Mouse (Mus musculus) cerebellum, adult 2 months (tissue): ENCODE results near the gene Spata13. TPM values are rescaled to one million over a fixed set of nuclear protein-coding genes. Genes with fewer than 3 reads are reported as not detected.

Experiments
- DNase-seq, 2 experiments: peaks; one replicate each; pipeline ENCODE4 v3.0.0; 2021
- H3K27ac ChIP-seq: fragments of 200-500 bp; 2 replicates; pipeline ENCODE4 v1.5.1; 2012; ENCODE audit warnings: low read length, control low read depth, inconsistent platforms; ENCODE audit not compliant: insufficient read depth
- H3K27me3 ChIP-seq: fragments of 200-500 bp; 2 replicates; pipeline ENCODE4 v1.6.1; 2012; ENCODE audit warnings: inconsistent platforms, mild to moderate bottlenecking, low read length, moderate library complexity; ENCODE audit not compliant: control insufficient read depth, insufficient read depth
- H3K4me1 ChIP-seq: fragments of 200-500 bp; 2 replicates; pipeline ENCODE4 v1.6.1; 2011; ENCODE audit warnings: low read length; ENCODE audit not compliant: control insufficient read depth, insufficient read depth
- H3K4me3 ChIP-seq: fragments of 200-500 bp; replicated peaks from 2 replicates; pipeline ENCODE3; 2011; ENCODE audit warnings: mild to moderate bottlenecking, low read depth, low read length, control low read depth; ENCODE audit not compliant: insufficient read depth
- CTCF ChIP-seq: fragments of 200-500 bp; IDR thresholded peaks from 2 replicates; pipeline ENCODE4 v1.5.1; 2011; ENCODE audit warnings: low read depth, mild to moderate bottlenecking, control low read depth, low read length, moderate library complexity, borderline replicate concordance; ENCODE audit not compliant: insufficient read depth
- POLR2A ChIP-seq: fragments of 200-500 bp; IDR thresholded peaks from 2 replicates; pipeline ENCODE4 v1.6.1; 2011; ENCODE audit warnings: low read length, control low read depth, borderline replicate concordance; ENCODE audit not compliant: insufficient read depth
- whole genome bisulfite sequencing: fragments of 180-500 bp; shearing (Covaris S2); methylation state at CpG from one replicate; pipeline ENCODE4 v1.1.7; 2018; 5-methylcytosine and 5-hydroxymethylcytosine counted together
- polyA plus RNA-seq: library from polyadenylated mRNA; depleted of rRNA; stranded (reverse); fragments of >200 nt; gene quantifications from 2 replicates; pipeline ENCODE4 v1.2.3, GENCODE M21; 2012

The Spata13 gene
- polyA plus RNA-seq, 1 experiment: 5.7 TPM

DNA sequence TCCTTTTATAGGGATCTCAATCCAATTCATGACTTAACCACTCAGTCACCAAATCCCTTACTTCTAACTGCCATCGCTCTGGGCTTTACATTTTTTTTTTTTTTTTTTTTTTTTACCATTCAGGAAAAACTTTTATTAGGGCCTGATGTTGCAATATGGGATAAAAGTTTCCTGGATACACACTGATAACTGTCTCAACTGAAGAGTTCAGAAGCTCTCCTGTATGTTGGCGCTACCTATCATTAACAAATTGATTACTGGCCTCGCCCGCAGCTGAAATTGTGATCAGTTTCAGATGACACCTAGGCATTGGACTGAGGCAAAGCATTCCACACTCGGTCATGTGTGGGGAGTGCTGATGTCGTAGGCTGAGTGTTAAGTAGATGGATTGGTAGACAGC is 7.3 kb downstream of the Spata13 start:
- TF ChIP-seq CTCF (no peak), POLR2A (no peak)
- no peak overlapping the region for H3K4me3 ChIP-seq
- no peaks in the 10 kb centered on the region; the same call in 1 of the 2 replicates for H3K4me1 ChIP-seq
- no peak overlapping the region for H3K27ac ChIP-seq
- WGBS: 93% methylated on average over 6 of the region's 6 CpGs
- no peak for DNase-seq
- no peaks in the 10 kb centered on the region; the same call in 1 of the 2 replicates for H3K27me3 ChIP-seq

DNA sequence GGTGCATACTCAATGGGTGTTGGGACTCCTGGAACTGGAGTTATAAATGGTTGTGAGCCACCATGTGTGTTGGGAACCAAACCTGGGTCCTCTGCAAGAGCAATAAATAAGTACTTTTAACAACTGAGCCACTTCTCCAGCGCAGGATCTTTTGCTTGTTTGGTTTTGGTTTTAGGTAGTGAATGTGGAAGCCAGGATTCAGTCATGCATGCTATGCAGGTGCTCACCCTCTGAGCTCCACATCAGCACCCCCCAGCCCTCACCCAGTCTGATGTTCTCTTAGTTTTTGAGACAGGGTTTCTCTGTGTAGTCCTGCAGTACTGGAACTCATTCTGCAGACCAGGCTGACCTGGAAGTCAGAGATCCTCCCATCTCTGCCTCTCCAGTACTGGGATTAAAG is 8.3 kb downstream of the Spata13 start:
- H3K27ac ChIP-seq: no peak overlapping the region
- no peaks in the 10 kb centered on the region; the same call in 1 of the 2 replicates for H3K4me1 ChIP-seq
- TF ChIP-seq CTCF (no peak), POLR2A (no peak)
- WGBS: 93% methylated on average over 1 of the region's 1 CpGs
- H3K27me3 ChIP-seq: no peaks in the 10 kb centered on the region; the same call in 1 of the 2 replicates
- no peak for DNase-seq
- no peak overlapping the region for H3K4me3 ChIP-seq

DNA sequence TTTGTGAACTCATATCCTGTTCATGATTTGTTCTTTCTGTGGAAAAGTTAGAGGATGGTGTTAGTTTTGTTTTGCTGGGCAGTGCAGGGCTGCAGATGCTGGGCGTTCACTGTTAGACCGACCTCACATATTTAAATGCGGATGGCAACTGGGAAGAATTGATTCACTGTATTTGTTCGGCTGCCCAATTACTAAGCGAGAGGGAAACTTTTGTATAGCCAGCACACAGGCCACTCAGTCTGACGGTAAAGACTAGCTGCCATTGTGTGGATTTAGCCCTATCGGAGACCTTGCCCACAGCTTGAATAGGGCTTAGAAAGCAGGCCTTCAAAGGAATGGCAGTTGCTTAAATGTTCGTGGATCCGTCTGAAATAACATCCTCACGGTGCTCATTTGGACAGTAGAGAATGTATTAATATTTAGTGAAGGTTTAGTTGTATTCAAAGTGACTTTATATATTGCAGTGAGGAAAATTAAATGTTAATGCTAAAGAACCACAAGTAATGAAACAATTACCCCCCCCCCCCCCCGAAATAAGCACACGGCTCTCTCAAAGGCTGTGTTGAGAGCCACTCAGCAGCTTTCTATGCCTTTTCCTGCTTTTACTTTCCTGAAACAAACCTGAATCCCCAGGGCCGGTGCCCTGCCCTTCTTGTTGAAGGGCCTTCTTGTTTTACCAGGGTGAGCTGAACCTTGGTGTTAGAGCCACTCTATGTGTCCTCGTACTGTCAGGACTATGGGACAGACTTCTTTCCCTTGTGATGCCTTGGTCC is 9.5 kb downstream of the Spata13 start:
- Histone ChIP-seq H3K27me3 (no peaks in the 10 kb centered on the region; the same call in 1 of the 2 replicates), H3K4me3 (no peak overlapping the region), H3K27ac (no peak overlapping the region), H3K4me1 (no peaks in the 10 kb centered on the region; the same call in 1 of the 2 replicates)
- 74% methylated on average over 14 of the region's 14 CpGs for WGBS
- no peak for DNase-seq
- TF ChIP-seq CTCF: no peak
- no peak for TF ChIP-seq POLR2A

DNA sequence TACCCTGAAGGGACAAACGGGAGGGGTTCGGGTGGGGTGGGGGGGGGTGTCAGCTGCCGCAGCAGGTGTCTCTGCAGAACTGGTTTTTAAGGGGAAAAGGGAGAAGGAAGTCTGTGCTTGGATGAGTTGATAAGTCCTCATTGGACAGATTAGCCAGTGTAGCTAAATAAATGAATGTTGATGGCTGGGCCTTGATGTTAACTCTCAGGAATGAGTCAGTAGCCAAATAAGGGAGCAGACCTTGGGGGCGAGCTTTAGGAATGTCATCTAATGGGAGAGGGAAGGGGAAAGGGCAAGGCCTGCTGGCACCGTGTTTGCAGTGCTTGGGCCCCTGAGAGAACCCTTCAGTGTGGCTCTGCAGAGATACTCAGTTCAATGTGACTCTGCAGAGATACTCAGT is 12.6 kb downstream of the Spata13 start:
- TF ChIP-seq CTCF: no peak
- no peaks in the 10 kb centered on the region; the same call in 1 of the 2 replicates for H3K4me1 ChIP-seq
- no peak for DNase-seq
- H3K4me3 ChIP-seq: no peak overlapping the region
- H3K27me3 ChIP-seq: no peaks in the 10 kb centered on the region; the same call in 1 of the 2 replicates
- H3K27ac ChIP-seq: no peak overlapping the region
- 50% methylated on average over 5 of the region's 5 CpGs for WGBS

DNA sequence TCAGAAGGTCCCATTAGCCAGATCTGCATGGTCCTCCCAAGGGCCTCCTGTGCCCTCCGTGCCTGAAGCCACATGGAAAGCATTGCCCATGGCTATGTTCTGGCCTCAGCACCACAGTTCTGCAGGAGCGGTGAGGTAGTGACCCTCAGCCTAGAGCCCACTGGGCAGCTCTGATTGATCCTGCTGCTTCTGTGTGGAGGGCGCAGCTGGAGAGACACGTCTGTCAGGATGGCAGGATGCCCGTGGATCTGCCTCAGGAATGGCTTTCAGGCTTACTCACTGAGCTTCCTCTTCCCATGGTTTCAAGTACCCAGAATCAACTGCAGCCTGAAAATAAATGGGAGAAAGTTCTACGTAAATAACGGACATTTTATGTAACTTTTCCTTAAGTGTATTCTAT is 14.1 kb downstream of the Spata13 start:
- no peaks in the 10 kb centered on the region; the same call in 1 of the 2 replicates for H3K4me1 ChIP-seq
- no peak overlapping the region for H3K27ac ChIP-seq
- no peak overlapping the region for H3K4me3 ChIP-seq
- no peak for DNase-seq
- H3K27me3 ChIP-seq: no peaks in the 10 kb centered on the region
- TF ChIP-seq POLR2A (no peak), CTCF (no peak)
- 52% methylated on average over 7 of the region's 7 CpGs for WGBS

DNA sequence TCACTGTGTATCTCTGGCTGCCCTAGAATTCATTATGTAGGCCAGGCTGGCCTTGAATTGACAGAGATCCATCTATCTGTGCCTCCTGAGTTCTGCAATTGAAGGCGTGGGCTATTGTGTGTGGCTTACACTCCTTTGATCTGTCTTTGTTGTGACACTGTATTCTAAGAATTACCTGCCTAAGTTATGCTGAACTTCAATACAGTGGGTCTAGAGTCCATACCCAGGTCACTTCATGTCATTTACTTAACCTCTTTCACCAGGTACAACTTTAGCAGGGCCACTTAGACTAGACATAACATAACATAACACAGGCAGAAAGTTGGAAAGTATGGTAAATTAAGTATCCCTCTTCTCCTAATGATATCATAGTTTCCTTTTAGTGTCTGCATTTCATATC is 15.2 kb downstream of the Spata13 start:
- 92% methylated on average over 1 of the region's 1 CpGs for WGBS
- Histone ChIP-seq H3K4me1 (no peaks in the 10 kb centered on the region; the same call in 1 of the 2 replicates), H3K4me3 (no peak overlapping the region), H3K27me3 (no peaks in the 10 kb centered on the region), H3K27ac (no peak overlapping the region)
- TF ChIP-seq POLR2A (no peak), CTCF (no peak)
- DNase-seq: no peak

DNA sequence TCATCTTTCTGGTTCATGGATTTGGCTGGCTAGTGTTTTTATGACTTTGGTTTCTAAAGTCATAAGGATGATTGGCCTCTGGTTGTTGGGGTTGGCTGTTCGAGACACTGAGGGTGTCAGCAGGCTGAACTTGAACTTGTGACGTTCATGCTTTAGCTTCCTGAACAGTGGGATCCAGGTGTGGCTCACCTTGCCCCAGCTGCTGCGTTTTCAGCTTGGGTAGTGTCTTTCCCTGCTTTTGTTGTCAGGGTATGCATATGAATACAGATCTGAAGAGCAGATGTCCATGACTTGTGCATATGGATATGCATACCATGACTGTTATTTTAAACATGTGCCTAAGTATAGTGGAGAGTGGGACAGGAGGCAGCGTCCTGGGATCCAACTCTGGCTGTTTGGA is 19.4 kb downstream of the Spata13 start:
- Histone ChIP-seq H3K4me3 (no peak overlapping the region), H3K27ac (no peak overlapping the region), H3K27me3 (no peaks in the 10 kb centered on the region), H3K4me1 (peaks cover 5% of the 10 kb centered on the region)
- no peak for TF ChIP-seq CTCF
- no peak for TF ChIP-seq POLR2A
- WGBS: 84% methylated on average over 4 of the region's 4 CpGs
- DNase-seq: no peak

DNA sequence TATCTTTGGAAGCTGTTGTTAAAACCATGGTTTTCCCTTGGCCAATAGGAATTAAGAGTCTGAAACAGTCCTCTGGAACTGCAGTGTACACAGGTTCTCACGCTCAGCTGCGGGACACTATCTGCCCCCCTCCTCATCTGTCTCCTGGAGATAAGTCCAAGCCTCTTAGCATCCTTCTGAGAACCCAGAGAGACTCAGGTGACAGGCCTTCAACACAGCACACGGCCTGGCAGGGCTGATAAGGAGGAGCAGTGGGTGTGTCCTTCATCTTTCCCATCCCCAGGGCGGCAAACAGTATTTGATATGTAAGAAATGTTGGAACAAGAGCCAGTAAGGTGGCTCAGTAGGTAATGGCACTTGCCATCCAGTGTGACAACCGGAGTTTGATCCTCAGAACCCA is 20.2 kb downstream of the Spata13 start:
- Histone ChIP-seq H3K4me1 (peaks cover 5% of the 10 kb centered on the region), H3K27ac (no peak overlapping the region), H3K27me3 (no peaks in the 10 kb centered on the region), H3K4me3 (no peak overlapping the region)
- TF ChIP-seq CTCF (no peak), POLR2A (no peak)
- 97% methylated on average over 5 of the region's 5 CpGs for WGBS
- no peak for DNase-seq
